Mouse (Mus musculus) stomach, embryonic 16.5 days (tissue): Measurements from ENCODE around the gene Gm42688. TPM values are rescaled to one million over a fixed set of nuclear protein-coding genes. Genes with fewer than 3 reads are reported as not detected.

Experiments used
- ATAC-seq: fragments of 200-750 bp; cut with Nextera tagmentation; 2 replicates; pipeline ENCODE4 v1.8.0; 2017; ENCODE audit warnings: moderate number of reproducible peaks, moderate TSS enrichment; ENCODE audit not compliant: insufficient read depth, low FRiP score
- H3K27ac ChIP-seq: fragments of 300-500 bp; sonication (generic); 2 replicates; pipeline ENCODE4 v1.5.1; 2014; ENCODE audit warnings: low read length
- H3K27me3 ChIP-seq: fragments of 300-500 bp; sonication (generic); 2 replicates; pipeline ENCODE4 v1.6.1; 2014; ENCODE audit warnings: low read length, control low read depth, mixed read lengths; ENCODE audit not compliant: control insufficient read depth, insufficient read depth
- H3K36me3 ChIP-seq: fragments of 300-500 bp; sonication (generic); 2 replicates; pipeline ENCODE4 v1.6.1; 2014; ENCODE audit warnings: low read length; ENCODE audit not compliant: control insufficient read depth, insufficient read depth
- H3K4me1 ChIP-seq: fragments of 300-500 bp; sonication (generic); 2 replicates; pipeline ENCODE4 v1.6.1; 2014; ENCODE audit warnings: low read length, control low read depth, mixed read lengths; ENCODE audit not compliant: control insufficient read depth, insufficient read depth
- H3K4me2 ChIP-seq: fragments of 300-500 bp; sonication (generic); 2 replicates; pipeline ENCODE4 v1.6.1; 2014; ENCODE audit warnings: low read depth, low read length, mixed read lengths
- H3K4me3 ChIP-seq: fragments of 300-500 bp; sonication (generic); replicated peaks from 2 replicates; pipeline ENCODE4 v1.5.1; 2014; ENCODE audit warnings: mild to moderate bottlenecking, low read length
- H3K9ac ChIP-seq: fragments of 300-500 bp; sonication (generic); 2 replicates; pipeline ENCODE4 v1.6.1; 2014; ENCODE audit warnings: low read length
- H3K9me3 ChIP-seq: fragments of 300-500 bp; sonication (generic); replicated peaks from 2 replicates; pipeline ENCODE4 v1.6.1; 2016; ENCODE audit warnings: low read length, control low read depth; ENCODE audit not compliant: control insufficient read depth
- WGBS: fragments of 180-500 bp; shearing (Covaris S2); extraction: QIAGEN DNeasy Blood & Tissue Kit; methylation state at CpG from one replicate; pipeline ENCODE4 v1.1.7; 2014; 5-methylcytosine and 5-hydroxymethylcytosine counted together
- polyA plus RNA-seq: library from polyadenylated mRNA; unstranded; fragments of >200 nt; fragmentation: Nextera tagmentation; extraction: Ambion mirVana; gene quantifications from 2 replicates; pipeline ENCODE4 v1.2.1, GENCODE M21; 2015

Gene Gm42688
- polyA plus RNA-seq, 1 experiment from 2014 or later, result 1.8 TPM

DNA sequence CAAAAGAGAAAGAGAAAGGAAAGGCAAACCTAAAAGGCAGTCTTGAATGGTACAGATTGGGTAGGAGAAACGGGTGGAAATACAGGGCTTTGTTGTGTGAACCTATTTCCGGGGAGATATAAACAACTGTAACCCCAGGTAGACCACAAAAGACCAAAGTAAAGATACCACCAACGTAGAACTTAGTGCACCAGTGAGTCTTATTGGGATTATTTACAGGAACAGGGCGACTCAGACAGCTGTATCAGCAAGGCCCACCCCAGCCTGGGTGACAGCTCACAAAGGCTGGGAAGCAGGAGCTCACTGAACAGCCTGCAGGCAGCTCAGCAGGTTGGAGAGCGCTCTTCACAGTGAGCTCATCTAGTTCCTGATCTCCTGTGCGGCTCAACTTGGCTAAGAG, 5.4 kb upstream of the Gm42688 start:
- H3K36me3 ChIP-seq, result no peaks in the 10 kb centered on the region
- H3K9ac ChIP-seq, result no peak overlapping the region
- 41% methylated on average over 6 of the region's 6 CpGs for WGBS
- no peaks in the 10 kb centered on the region for H3K4me1 ChIP-seq
- H3K4me2 ChIP-seq, result no peak overlapping the region
- H3K27me3 ChIP-seq, result no peaks in the 10 kb centered on the region
- no peak for ATAC-seq
- no peak overlapping the region for H3K4me3 ChIP-seq
- no peak overlapping the region for H3K27ac ChIP-seq
- H3K9me3 ChIP-seq, result no peaks in the 10 kb centered on the region

DNA sequence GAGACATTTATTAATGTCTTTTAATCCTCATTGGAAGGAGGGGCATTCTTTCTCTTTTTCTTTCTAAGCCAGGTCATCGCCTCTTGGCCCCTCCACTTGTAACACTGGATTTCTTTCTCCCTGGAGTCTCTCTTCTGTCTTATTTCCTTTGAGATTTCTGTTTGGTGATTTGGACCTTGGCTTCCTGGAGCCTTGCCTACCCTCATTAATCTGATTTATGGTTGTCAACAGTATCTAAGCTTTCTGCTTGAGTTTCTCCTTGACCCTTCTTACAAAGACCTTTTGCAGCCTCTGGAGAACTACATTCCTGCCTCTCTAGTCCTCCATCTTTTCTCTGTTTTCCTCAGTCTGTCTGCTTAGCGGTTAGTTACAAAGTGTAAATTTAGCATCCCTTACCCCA, 3.0 kb upstream of the Gm42688 start:
- H3K9me3 ChIP-seq, result no peaks in the 10 kb centered on the region
- H3K4me3 ChIP-seq, result no peak overlapping the region
- no peak overlapping the region for H3K9ac ChIP-seq
- no peaks in the 10 kb centered on the region for H3K27me3 ChIP-seq
- no peak for ATAC-seq
- no peaks in the 10 kb centered on the region for H3K36me3 ChIP-seq
- H3K4me1 ChIP-seq, result peaks cover 14% of the 10 kb centered on the region
- 55% methylated on average over 2 of the region's 2 CpGs for WGBS
- no peak overlapping the region for H3K27ac ChIP-seq
- no peak overlapping the region for H3K4me2 ChIP-seq

DNA sequence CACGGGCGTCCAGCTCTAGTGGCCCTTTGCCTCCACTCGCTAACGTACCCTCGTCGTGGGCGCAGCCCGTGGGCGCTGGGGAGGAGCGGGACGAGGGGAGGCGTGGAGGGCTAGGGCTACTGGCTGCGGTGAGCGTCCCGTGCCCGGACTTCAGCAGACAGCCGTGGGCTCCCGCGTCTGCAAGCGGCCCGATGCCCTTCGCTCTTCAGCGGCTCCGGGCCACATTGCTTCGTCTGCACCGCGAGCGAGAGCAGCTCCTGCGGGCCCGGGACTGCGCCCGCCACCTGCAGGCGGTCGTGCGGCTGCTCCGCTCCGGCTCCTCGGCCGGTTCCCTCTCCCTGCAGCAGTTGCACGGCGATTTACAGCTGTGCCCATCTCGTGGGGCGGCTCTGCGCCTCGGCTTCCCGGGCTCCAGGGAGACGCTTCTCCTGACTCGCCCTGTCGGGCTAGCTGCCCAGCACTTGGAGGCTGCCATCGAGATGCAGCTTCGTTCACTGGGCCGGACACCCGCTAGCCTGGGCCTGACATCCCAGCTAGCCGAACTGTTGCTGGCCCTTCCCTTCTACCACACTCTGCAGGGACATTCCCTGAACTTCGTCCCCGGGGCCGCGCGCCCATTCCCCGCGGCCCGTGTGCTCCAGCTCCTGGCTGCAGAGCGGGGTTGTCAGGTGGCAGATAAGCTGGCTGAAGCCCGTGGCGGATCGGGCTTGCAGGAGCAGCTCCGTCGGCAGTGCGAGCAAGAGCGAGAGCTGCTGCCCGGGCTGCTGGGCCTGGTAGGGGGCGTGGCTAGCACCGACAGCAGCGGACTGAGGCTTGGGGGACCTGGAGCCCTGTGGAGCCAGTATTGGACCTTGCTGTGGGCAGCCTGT, 505 bp downstream of the Gm42688 start:
- WGBS, result 0% methylated on average over 74 of the region's 74 CpGs
- ATAC-seq, result peak; percentile 77
- peak overlapping the region; percentile 58 for H3K4me3 ChIP-seq
- H3K27me3 ChIP-seq, result no peaks in the 10 kb centered on the region
- H3K36me3 ChIP-seq, result no peaks in the 10 kb centered on the region
- H3K4me2 ChIP-seq, result peak overlapping the region; percentile 98
- H3K9me3 ChIP-seq, result no peaks in the 10 kb centered on the region
- peaks cover 14% of the 10 kb centered on the region for H3K4me1 ChIP-seq
- peak overlapping the region; percentile 75 for H3K27ac ChIP-seq
- H3K9ac ChIP-seq, result peak overlapping the region; percentile 75

DNA sequence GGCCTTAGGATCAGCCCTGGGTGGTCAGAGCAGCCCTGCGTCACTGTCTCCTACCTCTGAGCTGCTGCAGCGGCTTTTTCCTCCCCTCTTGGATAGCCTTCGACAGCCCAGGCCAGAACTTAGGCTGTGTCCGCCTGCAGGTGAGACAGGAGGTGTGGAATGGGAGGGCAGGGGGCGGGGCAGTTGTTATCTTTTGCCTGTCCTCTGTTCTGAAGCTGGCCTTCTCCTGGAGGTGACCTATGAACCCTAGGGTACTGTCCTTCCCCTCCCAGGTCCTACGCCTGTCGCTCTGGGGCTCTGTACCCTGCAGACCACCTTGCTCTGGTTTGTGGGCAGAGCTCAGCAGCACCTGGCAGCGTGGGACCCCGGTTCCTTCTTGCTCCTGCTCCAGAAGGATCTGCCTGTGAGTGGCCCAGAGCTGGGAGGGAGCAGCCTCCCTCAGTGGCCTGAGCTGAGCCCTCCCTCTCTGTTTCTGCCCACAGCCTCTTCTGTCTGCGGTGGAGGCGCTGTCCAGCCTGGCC, 1.8 kb downstream of the Gm42688 start:
- ATAC-seq, result no peak
- H3K9me3 ChIP-seq, result no peaks in the 10 kb centered on the region
- H3K4me2 ChIP-seq, result peak overlapping the region; percentile 98; the same call in 1 of the 2 replicates
- H3K9ac ChIP-seq, result peak overlapping the region; percentile 75
- no peaks in the 10 kb centered on the region for H3K36me3 ChIP-seq
- H3K4me1 ChIP-seq, result peaks cover 21% of the 10 kb centered on the region
- H3K27ac ChIP-seq, result no peak overlapping the region
- no peak overlapping the region for H3K4me3 ChIP-seq
- 50% methylated on average over 11 of the region's 11 CpGs for WGBS
- no peaks in the 10 kb centered on the region for H3K27me3 ChIP-seq

DNA sequence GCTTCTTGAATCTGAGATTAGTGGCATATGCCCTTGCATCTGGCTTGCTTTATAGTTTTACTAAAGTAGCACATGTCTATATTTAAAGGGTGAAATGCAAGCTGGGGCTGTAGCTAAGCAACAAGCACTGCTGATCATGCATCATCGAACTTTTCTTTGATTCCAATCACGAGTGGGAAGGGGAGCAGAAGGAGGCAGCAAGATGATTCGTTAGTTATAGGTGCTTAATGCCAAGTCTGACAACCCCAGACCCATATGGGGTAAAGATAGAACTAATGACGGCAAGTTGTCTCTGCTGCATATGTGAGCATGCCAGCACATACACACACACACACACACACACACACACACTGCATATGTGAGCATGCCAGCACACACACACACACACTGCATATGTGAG, 2.7 kb downstream of the Gm42688 start:
- no peak for ATAC-seq
- Histone ChIP-seq H3K27ac (no peak overlapping the region), H3K27me3 (no peaks in the 10 kb centered on the region), H3K9me3 (no peaks in the 10 kb centered on the region), H3K4me3 (no peak overlapping the region), H3K4me1 (peaks cover 25% of the 10 kb centered on the region), H3K4me2 (no peak overlapping the region), H3K9ac (no peak overlapping the region), H3K36me3 (no peaks in the 10 kb centered on the region)
- WGBS, result 85% methylated on average over 4 of the region's 4 CpGs

DNA sequence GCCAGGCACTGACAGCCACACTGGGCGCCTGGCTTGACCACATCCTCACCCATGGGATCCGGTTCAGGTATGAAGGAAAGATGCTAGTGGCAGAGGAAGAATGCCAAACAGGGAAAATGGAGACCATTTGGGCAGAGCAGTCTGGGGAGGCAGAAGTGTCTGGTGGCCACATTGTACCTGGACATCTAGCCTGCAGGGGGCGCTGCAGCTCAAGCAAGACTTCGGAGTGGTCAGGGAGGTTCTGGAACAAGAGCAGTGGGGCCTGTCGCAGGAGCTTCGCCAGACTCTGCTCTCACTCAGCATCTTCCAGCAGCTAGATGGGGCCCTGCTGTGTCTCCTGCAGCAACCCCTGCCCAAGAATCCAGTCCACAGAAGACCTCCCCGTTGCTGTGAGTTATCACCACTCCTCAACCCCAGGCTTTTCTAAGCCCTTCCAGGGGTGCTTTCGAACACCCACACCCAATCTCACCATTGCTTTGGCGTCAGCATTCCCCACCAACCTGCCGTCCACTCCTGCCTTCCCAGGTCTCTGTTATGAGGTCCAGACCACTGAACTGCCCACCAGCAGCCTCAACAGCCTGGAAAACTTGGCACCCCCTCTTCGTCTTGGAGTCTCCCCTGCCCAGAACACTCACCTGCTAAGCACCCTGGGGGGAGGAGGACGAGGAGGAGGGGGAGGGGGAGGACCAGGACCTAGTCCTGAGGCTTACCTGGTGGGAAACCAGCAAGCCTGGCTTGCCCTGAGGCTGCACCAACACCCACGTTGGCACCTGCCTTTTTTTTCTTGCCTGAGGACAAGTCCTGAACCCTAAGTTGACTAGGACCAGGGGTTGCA, 6.4 kb downstream of the Gm42688 start:
- Histone ChIP-seq H3K9ac (peak overlapping the region; percentile 97), H3K4me2 (peak overlapping the region; percentile 91), H3K4me1 (peaks cover 27% of the 10 kb centered on the region), H3K4me3 (peak overlapping the region; percentile 99; the same call in 1 of the 2 replicates), H3K27ac (peak overlapping the region; percentile 83; the same call in 1 of the 2 replicates), H3K27me3 (no peaks in the 10 kb centered on the region), H3K36me3 (no peaks in the 10 kb centered on the region), H3K9me3 (no peaks in the 10 kb centered on the region)
- 36% methylated on average over 13 of the region's 13 CpGs for WGBS
- ATAC-seq, result no peak

DNA sequence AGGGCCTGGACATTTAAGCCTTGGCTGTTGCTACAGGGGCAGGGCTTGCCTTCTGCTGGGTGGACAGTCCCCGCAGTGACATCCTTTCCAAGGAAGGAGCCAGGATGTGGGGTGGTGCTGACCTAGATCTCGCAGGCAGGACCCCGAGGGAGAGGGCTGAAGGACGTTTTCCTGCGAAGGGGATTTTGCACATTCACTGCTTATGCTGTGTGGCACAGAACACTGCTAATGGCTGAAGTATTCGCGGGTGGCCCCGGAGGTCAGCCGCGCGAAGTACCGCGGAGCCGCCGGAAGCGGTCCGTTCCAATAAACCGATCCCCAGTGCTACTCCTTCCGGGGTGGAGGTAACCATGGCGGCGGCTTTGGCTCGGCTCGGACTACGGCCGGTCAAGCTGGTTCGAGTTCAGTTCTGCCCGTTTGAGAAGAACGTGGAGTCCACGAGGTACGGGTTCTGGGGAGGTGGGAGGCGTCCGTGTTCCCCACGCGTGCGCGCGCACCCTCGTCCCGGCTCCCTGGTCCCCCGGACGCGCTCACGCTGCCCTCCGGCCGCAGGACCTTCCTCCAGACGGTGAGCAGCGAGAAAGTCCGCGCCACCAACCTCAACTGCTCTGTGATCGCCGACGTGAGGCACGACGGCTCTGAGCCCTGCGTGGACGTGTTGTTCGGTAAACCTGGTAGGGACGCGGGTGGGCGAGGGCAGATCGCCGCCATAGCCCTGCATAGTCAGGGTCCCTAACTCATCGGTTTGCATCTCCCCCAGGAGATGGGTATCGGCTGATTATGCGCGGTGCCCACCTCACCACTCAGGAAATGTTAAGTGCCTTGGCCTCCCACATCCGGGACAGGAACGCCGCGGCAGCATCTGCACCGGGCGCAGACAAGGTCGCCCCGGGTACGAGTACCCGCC, 7.6 kb downstream of the Gm42688 start, which contains the start of gene Mrpl53:
TSS of gene Mrpl53 (plus strand) at position 279 of the 907 bp plus-strand sequence.
- peak; percentile 87 for ATAC-seq
- WGBS, result under 1% methylated on average over 76 of the region's 76 CpGs

DNA sequence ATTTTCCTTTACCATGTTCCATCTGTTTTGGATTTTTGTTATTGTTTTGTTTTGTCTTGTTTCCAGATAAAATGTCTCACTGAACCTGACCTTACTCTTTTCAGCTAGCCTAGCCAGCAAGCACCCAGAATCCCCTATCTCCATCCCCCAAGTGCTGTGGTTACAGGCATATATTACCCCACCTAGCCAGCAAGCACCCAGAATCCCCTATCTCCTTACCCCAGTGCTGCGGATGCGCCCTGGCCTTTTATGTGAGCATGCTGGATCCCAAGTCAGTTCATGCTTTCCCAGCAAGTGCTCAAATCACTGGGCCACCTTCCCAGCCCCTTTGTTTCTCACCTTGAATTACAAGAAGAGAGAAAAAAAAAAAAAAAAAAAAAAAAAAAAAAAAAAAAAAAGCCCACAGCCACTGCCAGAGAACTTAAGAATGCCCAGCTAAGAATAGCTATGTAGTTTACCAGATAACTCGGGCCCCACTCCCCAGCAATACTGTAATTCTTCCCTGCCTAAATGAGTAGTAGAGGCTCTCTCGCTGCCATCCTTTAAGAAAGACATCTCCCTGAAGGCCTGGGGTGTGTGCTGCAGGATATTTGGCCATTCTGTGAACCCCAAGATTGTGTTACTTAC, 10.2 kb downstream of the Gm42688 start:
- Histone ChIP-seq H3K9ac (no peak overlapping the region), H3K4me1 (peaks cover 28% of the 10 kb centered on the region), H3K4me2 (no peak overlapping the region), H3K36me3 (no peaks in the 10 kb centered on the region), H3K27ac (no peak overlapping the region), H3K4me3 (no peak overlapping the region), H3K9me3 (no peaks in the 10 kb centered on the region), H3K27me3 (no peaks in the 10 kb centered on the region)
- 84% methylated on average over 4 of the region's 4 CpGs for WGBS
- ATAC-seq, result no peak

More for the DNA sequence above, 7.6 kb downstream of the Gm42688 start, which contains the start of gene Mrpl53:
- Histone ChIP-seq H3K36me3 (no peaks in the 10 kb centered on the region), H3K4me1 (peaks cover 20% of the 10 kb centered on the region), H3K27ac (peak within 1 kb of the TSS; percentile 83), H3K4me3 (peak within 1 kb of the TSS; percentile 99), H3K9ac (peak within 1 kb of the TSS; percentile 97), H3K9me3 (no peaks in the 10 kb centered on the region), H3K4me2 (peak within 1 kb of the TSS; percentile 91), H3K27me3 (no peaks in the 10 kb centered on the region)
